Mouse (Mus musculus) intestine, embryonic 14.5 days (tissue): ENCODE measurements at regions not wholly inside any gene's neighbourhood (a gene's known extent, or its start where the extent isn't known, plus 50 kb on each side); places are given as distances from the start of the nearest gene placed in this dataset.

Experiments used
- ATAC-seq: fragments of 200-750 bp; cut with Nextera tagmentation; replicated peaks from 2 replicates; pipeline ENCODE4 v1.8.0; 2017; ENCODE audit warnings: low read depth, moderate number of reproducible peaks, moderate TSS enrichment, moderate library complexity; ENCODE audit not compliant: low FRiP score, low TSS enrichment
- DNase-seq: peaks from one replicate; pipeline ENCODE4 v3.0.0-alpha.2; 2018; ENCODE audit warnings: low spot score
- H3K27ac ChIP-seq: fragments of 300-500 bp; sonication (generic); 2 replicates; pipeline ENCODE4 v1.5.1; 2014; ENCODE audit warnings: low read depth, mild to moderate bottlenecking, control low read depth
- H3K27me3 ChIP-seq: fragments of 300-500 bp; sonication (generic); replicated peaks from 2 replicates; pipeline ENCODE4 v1.6.1; 2014; ENCODE audit warnings: low read length, control low read depth; ENCODE audit not compliant: control insufficient read depth, insufficient read depth
- H3K36me3 ChIP-seq: fragments of 300-500 bp; sonication (generic); 2 replicates; pipeline ENCODE4 v1.6.1; 2014; ENCODE audit warnings: low read length, control low read depth; ENCODE audit not compliant: control insufficient read depth, insufficient read depth
- H3K4me1 ChIP-seq: fragments of 300-500 bp; sonication (generic); replicated peaks from 2 replicates; pipeline ENCODE4 v1.6.1; 2014; ENCODE audit warnings: low read length, control low read depth, mixed read lengths; ENCODE audit not compliant: control insufficient read depth, insufficient read depth
- H3K4me2 ChIP-seq: fragments of 300-500 bp; sonication (generic); 2 replicates; pipeline ENCODE4 v1.6.1; 2014; ENCODE audit warnings: low read length
- H3K4me3 ChIP-seq: fragments of 300-500 bp; sonication (generic); 2 replicates; pipeline ENCODE4 v1.5.1; 2014; ENCODE audit warnings: low read depth, low read length, control low read depth, mixed read lengths
- H3K9ac ChIP-seq: fragments of 300-500 bp; sonication (generic); 2 replicates; pipeline ENCODE4 v1.6.1; 2014; ENCODE audit warnings: mild to moderate bottlenecking, low read length
- H3K9me3 ChIP-seq: fragments of 300-500 bp; sonication (generic); 2 replicates; pipeline ENCODE4 v1.6.1; 2016; ENCODE audit warnings: low read length, control low read depth; ENCODE audit not compliant: control insufficient read depth
- WGBS: fragments of 180-500 bp; shearing (Covaris S2); extraction: QIAGEN DNeasy Blood & Tissue Kit; methylation state at CpG from one replicate; pipeline ENCODE4 v1.1.7; 2014; 5-methylcytosine and 5-hydroxymethylcytosine counted together

DNA sequence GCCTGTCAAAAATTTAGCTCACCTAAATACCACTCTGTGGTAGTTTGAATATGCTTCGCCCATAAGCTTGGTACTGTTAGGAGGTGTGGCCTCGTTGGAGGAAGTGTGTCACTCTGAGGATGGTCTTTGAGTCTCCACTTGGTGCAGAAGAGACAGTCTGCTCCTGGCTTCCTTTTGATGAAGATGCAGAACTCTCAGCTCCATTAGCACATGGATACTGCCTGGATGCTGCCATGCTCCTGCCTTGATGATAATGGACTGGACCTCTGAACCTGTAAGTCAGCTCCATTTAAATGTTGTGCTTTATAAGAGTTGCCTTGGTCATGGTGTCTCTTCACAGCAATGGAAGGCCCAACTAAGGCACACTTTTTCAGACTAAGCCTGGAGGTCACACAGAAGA lies 56.9 kb upstream of the Pik3r1 start:
- no peak overlapping the region for H3K4me2 ChIP-seq
- no peaks in the 10 kb centered on the region for H3K9me3 ChIP-seq
- H3K27ac ChIP-seq: no peak overlapping the region
- 88% methylated on average over 2 of the region's 2 CpGs for whole genome bisulfite sequencing
- no peak overlapping the region for H3K9ac ChIP-seq
- no peak overlapping the region for H3K4me3 ChIP-seq
- H3K27me3 ChIP-seq: no peaks in the 10 kb centered on the region
- ATAC-seq: no peak
- DNase-seq: no peak
- H3K4me1 ChIP-seq: no peaks in the 10 kb centered on the region
- H3K36me3 ChIP-seq: no peaks in the 10 kb centered on the region

DNA sequence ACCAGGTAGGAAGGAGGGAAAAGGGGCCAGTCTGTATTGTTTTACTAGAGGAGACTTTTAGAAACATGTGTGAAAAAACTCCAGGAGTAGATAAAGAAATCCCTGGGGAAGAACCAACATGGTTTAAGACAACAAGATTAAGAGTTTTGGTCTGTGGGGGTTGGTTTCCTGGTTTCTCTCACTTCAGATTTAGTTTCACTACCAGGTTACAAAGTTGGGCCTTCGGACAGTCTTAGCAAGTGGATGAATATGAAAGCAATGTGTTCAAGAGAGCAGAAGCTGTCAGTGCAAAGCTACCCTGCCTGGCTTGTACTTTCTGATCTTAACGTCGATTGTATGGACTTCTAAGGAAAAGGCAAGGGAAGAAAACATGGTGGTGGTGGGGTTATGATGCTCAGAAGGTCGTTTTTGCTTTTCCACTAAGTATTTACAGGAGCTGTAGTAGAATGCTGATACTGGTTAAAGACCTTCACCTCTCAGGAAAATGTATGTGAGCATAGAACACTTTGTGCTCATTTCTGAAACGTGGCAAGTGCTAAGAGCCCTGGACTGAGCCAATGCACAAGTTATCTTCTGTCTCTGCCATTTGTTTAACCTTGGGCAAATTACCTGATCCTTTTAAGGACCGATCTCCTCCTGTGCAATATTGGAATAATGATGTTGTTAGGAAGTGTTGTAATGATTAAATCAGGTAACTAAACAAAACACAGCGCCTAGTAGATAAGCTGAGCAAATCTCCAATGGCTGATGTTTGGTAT lies 64.0 kb upstream of the Pik3r1 start:
- Histone ChIP-seq H3K36me3 (no peaks in the 10 kb centered on the region), H3K9ac (no peak overlapping the region), H3K4me2 (no peak overlapping the region), H3K4me1 (0 out of 2 replicates have a peak, but pooled peaks cover 5% of the 10 kb centered on the region), H3K9me3 (no peaks in the 10 kb centered on the region), H3K4me3 (no peak overlapping the region), H3K27me3 (no peaks in the 10 kb centered on the region), H3K27ac (no peak overlapping the region)
- WGBS: 73% methylated on average over 7 of the region's 7 CpGs
- DNase-seq (no peak), ATAC-seq (no peak)

DNA sequence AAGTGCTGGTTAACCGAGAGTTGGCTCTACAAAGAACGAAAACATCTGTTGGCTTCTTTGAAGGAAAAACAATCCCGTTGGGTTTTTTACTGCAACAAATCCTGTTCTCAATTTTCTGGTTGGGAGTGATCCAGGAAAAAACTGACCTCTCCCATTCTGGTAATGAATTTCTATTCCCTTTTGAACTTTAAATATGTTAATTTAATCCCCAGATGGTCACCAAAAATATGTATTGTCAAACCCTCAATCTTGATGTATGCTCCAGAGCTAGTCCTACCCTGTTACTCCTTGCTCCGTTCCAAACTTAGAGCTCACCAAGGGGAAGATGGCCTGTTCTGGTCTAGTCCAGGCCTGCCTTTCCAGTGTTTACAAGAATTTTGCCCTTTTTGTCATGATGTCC lies 66.5 kb upstream of the Pik3r1 start:
- 82% methylated on average over 4 of the region's 4 CpGs for WGBS
- H3K27ac ChIP-seq: no peak overlapping the region
- no peaks in the 10 kb centered on the region for H3K27me3 ChIP-seq
- ATAC-seq (no peak), DNase-seq (no peak)
- no peaks in the 10 kb centered on the region for H3K36me3 ChIP-seq
- no peak overlapping the region for H3K4me2 ChIP-seq
- H3K4me1 ChIP-seq: 0 out of 2 replicates have a peak, but pooled peaks cover 5% of the 10 kb centered on the region
- no peak overlapping the region for H3K9ac ChIP-seq
- H3K4me3 ChIP-seq: no peak overlapping the region
- H3K9me3 ChIP-seq: no peaks in the 10 kb centered on the region

DNA sequence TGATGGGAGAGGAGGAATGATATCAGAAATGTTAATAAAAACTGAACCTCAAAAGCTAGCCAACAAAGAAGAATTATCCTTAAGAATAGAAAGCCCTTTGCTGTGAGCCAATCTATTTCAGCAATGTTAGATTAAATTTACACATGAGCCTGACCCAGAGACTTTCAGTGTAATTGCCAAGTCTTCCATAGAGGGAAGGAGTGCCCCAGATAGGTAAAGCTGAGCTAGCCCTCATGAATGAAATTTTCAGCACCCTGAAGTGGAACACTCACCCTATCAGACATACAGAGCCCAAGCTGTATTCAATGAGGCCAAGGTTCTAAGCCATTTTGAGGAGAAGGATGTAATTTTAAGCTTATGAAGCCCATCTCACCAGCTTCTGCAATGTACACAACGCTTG lies 69.0 kb upstream of the Pik3r1 start:
- no peak overlapping the region for H3K9ac ChIP-seq
- 77% methylated on average over 1 of the region's 1 CpGs for WGBS
- H3K4me1 ChIP-seq: no peaks in the 10 kb centered on the region
- no peak overlapping the region for H3K27ac ChIP-seq
- no peaks in the 10 kb centered on the region for H3K36me3 ChIP-seq
- no peak overlapping the region for H3K4me3 ChIP-seq
- H3K27me3 ChIP-seq: no peaks in the 10 kb centered on the region
- no peaks in the 10 kb centered on the region for H3K9me3 ChIP-seq
- no peak for DNase-seq
- ATAC-seq: no peak
- H3K4me2 ChIP-seq: no peak overlapping the region

DNA sequence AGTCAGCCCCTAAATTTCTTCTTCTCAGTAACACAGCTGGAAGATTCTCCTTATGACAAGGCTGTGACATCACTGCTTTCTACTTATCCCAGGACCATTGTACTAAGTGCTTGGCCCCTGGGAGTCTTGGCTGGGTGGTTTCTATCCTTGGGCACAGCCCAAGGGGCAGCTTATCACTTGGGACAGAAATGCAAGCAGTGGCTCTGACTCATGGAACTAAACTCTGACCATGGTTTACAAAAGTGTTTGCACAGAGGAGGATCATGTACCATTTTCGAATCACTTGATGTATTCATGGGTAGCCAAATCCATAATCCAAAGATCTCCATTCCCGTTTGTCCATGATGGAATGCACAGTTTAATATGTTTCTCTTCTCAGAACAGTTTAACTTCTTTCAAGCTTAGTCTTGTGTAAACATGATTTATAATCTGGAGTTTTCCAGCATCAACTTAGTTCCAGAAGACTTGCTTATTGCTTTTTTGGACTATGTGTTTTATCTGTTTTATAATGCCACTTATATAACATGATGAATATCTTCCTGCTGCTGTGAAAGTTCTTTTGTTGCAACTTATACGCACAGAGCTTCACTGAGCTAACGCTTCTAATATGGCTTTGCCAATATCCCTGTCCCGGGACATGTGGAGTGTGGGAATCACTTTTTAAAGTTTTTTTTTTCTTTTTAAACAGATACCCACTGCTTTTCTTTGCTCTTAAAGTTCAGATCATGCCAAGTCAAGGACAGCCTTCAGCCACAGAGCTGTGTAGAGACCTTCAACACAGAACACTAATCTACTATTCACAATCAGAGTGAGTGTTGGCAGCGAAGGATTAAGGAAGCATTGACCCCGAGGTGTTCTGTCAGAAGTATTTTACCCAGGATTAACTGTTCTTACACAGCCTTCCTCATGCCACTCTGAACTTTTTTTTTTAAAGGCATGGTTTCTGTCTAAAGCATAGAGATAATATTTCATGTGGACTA lies 76.7 kb upstream of the Pik3r1 start:
- Histone ChIP-seq H3K36me3 (no peaks in the 10 kb centered on the region), H3K27me3 (no peaks in the 10 kb centered on the region), H3K9me3 (no peaks in the 10 kb centered on the region), H3K9ac (no peak overlapping the region), H3K27ac (no peak overlapping the region), H3K4me1 (peaks cover 3% of the 10 kb centered on the region; the same call in 1 of the 2 replicates), H3K4me2 (no peak overlapping the region), H3K4me3 (no peak overlapping the region)
- DNase-seq: no peak
- no peak for ATAC-seq
- 41% methylated on average over 7 of the region's 7 CpGs for WGBS

DNA sequence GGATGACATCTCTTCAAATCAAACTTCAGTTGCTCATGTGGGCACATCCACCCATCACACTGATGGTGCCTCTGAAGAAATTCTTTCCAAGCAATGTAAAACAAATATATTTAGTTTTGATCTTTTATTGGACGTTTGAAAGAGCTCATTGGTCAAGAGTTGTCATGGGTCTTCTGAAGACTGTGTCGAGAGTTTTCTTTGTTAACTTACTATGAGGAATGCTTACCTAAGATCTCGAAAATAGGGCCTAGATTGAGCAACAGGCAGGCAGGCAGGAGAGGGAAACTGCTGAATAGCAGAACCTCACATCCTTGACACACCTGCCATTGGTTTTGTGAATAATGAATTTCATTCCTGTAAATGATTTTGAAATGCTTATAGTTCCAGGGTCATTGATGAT lies 78.0 kb upstream of the Pik3r1 start:
- no peak overlapping the region for H3K9ac ChIP-seq
- no peaks in the 10 kb centered on the region for H3K27me3 ChIP-seq
- no peak overlapping the region for H3K4me3 ChIP-seq
- peaks cover 3% of the 10 kb centered on the region; the same call in 1 of the 2 replicates for H3K4me1 ChIP-seq
- 70% methylated on average over 3 of the region's 3 CpGs for WGBS
- H3K9me3 ChIP-seq: no peaks in the 10 kb centered on the region
- DNase-seq (no peak), ATAC-seq (no peak)
- no peaks in the 10 kb centered on the region for H3K36me3 ChIP-seq
- H3K4me2 ChIP-seq: no peak overlapping the region
- no peak overlapping the region for H3K27ac ChIP-seq

DNA sequence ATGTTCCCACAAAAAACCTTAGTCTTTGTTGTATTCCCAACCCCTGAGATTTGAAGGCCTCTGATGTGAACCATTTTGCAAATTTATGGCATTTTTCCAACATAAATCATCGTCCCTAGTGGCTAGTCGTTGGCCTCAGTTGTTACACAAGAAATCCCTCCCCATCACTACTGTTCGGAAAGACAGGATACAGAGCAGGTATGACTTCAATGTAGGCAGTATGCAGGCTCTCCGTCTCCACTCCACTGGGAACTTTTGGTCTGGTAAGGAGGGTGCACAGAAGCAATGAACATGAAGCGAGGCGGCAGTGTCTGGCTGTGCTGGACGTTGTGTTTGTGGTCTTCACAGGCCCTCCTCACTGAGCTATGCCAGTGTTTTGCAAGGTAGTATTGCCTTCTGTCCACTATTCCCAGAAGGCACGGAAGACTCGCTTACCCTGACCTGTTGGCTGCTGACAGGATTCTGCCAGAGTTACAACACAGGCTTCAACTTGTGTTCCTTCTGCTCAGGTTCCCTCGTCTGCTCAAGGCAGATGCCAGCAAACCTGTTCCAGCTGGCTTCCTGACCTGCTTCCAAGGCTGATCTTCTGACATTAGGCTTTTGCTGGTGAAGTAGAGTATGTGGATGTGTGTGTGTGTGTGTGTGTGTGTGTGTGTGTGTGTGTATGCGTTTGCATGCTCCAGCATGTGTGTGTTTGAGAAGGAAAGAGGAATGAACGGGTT lies 80.0 kb upstream of the Pik3r1 start:
- no peaks in the 10 kb centered on the region for H3K9me3 ChIP-seq
- H3K4me1 ChIP-seq: peaks cover 3% of the 10 kb centered on the region; the same call in 1 of the 2 replicates
- H3K4me2 ChIP-seq: no peak overlapping the region
- ATAC-seq (no peak), DNase-seq (no peak)
- no peaks in the 10 kb centered on the region for H3K27me3 ChIP-seq
- no peak overlapping the region for H3K27ac ChIP-seq
- no peaks in the 10 kb centered on the region for H3K36me3 ChIP-seq
- no peak overlapping the region for H3K9ac ChIP-seq
- no peak overlapping the region for H3K4me3 ChIP-seq
- 64% methylated on average over 12 of the region's 12 CpGs for WGBS

DNA sequence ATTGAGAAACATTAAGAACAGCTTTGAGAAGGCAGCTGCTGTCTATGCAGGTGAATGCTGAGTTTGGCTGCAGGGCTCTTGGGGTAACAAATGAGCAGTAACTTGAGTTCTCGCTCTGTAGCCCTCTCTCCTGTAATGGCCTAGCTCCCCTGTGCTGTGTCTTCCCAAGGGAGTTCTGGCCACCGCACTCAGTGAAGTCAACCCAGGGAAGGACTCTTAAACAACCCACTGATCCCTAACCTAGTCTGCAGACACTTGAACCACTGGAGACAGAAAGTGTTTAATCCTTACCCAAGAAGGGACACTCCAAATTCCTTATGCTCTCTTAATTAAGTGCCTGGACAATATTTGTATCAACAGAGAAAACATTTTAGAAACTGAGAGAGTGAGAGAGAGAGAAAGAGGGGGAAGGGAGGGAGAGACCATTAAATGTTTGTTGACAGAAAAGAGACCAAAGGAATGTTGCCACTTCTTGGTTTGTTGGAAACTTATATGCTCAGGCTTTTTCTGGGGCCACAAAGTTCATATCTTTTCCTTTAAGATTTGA lies 80.7 kb upstream of the Pik3r1 start:
- peaks cover 3% of the 10 kb centered on the region; the same call in 1 of the 2 replicates for H3K4me1 ChIP-seq
- WGBS: 77% methylated on average over 2 of the region's 2 CpGs
- ATAC-seq (no peak), DNase-seq (no peak)
- no peaks in the 10 kb centered on the region for H3K27me3 ChIP-seq
- no peak overlapping the region for H3K9ac ChIP-seq
- H3K4me3 ChIP-seq: no peak overlapping the region
- H3K27ac ChIP-seq: no peak overlapping the region
- no peak overlapping the region for H3K4me2 ChIP-seq
- H3K36me3 ChIP-seq: no peaks in the 10 kb centered on the region
- H3K9me3 ChIP-seq: no peaks in the 10 kb centered on the region
